Mouse (Mus musculus): ENCODE measurements at regions not wholly inside any gene's neighbourhood (a gene's known extent, or its start where the extent isn't known, plus 50 kb on each side); places are given as distances from the start of the nearest gene placed in this dataset.

DNA sequence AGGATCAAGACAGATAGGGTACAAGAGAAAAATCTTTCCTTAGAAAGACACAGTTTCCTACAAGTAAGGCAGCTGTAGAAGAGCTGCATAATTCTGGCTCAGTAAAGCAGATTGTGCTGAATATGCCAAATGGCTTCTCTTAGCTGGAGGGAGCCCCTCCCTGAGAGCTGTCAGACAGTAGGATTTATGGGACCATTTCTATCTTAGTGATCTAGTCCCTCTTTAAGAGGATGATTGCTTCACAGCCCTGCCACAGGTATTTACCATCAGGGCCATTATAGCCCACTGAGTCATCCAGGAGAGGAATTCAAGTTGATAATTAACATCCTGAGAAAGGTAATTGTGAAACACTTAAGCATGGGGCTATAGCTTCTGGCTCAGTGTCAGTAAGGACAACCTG lies 101.5 kb upstream of the Cypt1 start:
- DNase-seq (ENCODE audit: low spot score in 2 of 2): no peak

GRCm38 (mm10) chrX:16421663-16422062 lies 101.0 kb upstream of the Cypt1 start:
- no peak for DNase-seq (ENCODE audit: low spot score in 2 of 2)

- no peak for DNase-seq (ENCODE audit: low spot score in 2 of 2)
These were observed 84.6 kb upstream of the Cypt1 start for GRCm38 (mm10) chrX:16438088-16438487.

- DNase-seq (ENCODE audit: low spot score in 2 of 2): peak in 1 of 2 experiments; percentile 9
These were observed 72.1 kb upstream of the Cypt1 start for GRCm38 (mm10) chrX:16450496-16451078.

Data from spleen, postnatal 10 days (tissue).